Mouse (Mus musculus) kidney, postnatal 36 days (tissue): ENCODE measurements around the gene Txnip.
"Not testable (repeated sequence)": the region's sequence is repeated elsewhere in the genome, so short reads cannot be mapped to it uniquely, and the experiment has no call there.

Experiments
- DNase-seq, 2 experiments: peaks; one replicate each; pipeline ENCODE4 v3.0.0; 2021 to 2022; ENCODE audit warnings: mixed read lengths in 2 of 2

Txnip gene

GRCm38 (mm10) chr3:96594851-96595250 lies 37.1 kb downstream of the Txnip start:
- DNase-seq, result no peak

GRCm38 (mm10) chr3:96595661-96596060 lies 37.9 kb downstream of the Txnip start:
- DNase-seq, result no peak

- DNase-seq, result peak in 1 of 2 experiments; percentile 70
Observed at GRCm38 (mm10) chr3:96596228-96596707, 38.5 kb downstream of the Txnip start, which contains the start of gene Ankrd34a. Gene Ankrd34a (plus strand): TSS chr3:96596636.

- DNase-seq, result no peak
Observed at GRCm38 (mm10) chr3:96596855-96597254, 39.1 kb downstream of the Txnip start.

- peak in 1 of 2 experiments; percentile 27 for DNase-seq
Observed at GRCm38 (mm10) chr3:96597435-96597891, 39.7 kb downstream of the Txnip start.

GRCm38 (mm10) chr3:96598156-96599068 lies 40.7 kb downstream of the Txnip start:
- peak; percentile 59 to 79 for DNase-seq

- DNase-seq, result no peak
Observed at GRCm38 (mm10) chr3:96599069-96599393, 41.3 kb downstream of the Txnip start.

GRCm38 (mm10) chr3:96599411-96599810 lies 41.7 kb downstream of the Txnip start:
- DNase-seq, result no peak

GRCm38 (mm10) chr3:96600639-96601250 lies 43.0 kb downstream of the Txnip start, which contains the start of gene Lix1l:
Gene Lix1l (plus strand): TSS chr3:96601149.
- peak; percentile 93 to 95 for DNase-seq

GRCm38 (mm10) chr3:96601251-96601787 lies 43.6 kb downstream of the Txnip start:
- peak; percentile 75 to 78 for DNase-seq

- DNase-seq, result peak; percentile 19 to 43
Observed at GRCm38 (mm10) chr3:96601941-96602703, 44.4 kb downstream of the Txnip start.

- no peak for DNase-seq
Observed at GRCm38 (mm10) chr3:96602704-96603084, 44.9 kb downstream of the Txnip start.

GRCm38 (mm10) chr3:96603311-96603710 lies 45.6 kb downstream of the Txnip start:
- no peak for DNase-seq

GRCm38 (mm10) chr3:96606007-96606406 lies 48.2 kb downstream of the Txnip start:
- DNase-seq, result not testable (repeated sequence)

- no peak for DNase-seq
Observed at GRCm38 (mm10) chr3:96606618-96607017, 48.9 kb downstream of the Txnip start.
